Mouse (Mus musculus) activated CD4-positive, CD25-positive, alpha-beta regulatory T cell, adult 4 months (primary cell): ENCODE measurements at regions not wholly inside any gene's neighbourhood (a gene's known extent, or its start where the extent isn't known, plus 50 kb on each side); places are given as distances from the start of the nearest gene placed in this dataset.

ENCODE experiments used
- ATAC-seq: one replicate; pipeline ENCODE4 v1.8.0; 2017

GRCm38 (mm10) chr2:17844662-17845446 lies 113.6 kb upstream of the Nebl start:
- ATAC-seq = no peak

GRCm38 (mm10) chr2:17841963-17842362 lies 110.7 kb upstream of the Nebl start:
- no peak for ATAC-seq

- ATAC-seq = no peak
These were observed 110.3 kb upstream of the Nebl start for GRCm38 (mm10) chr2:17841546-17841945.

- no peak for ATAC-seq
These were observed 109.8 kb upstream of the Nebl start for GRCm38 (mm10) chr2:17840941-17841498.

GRCm38 (mm10) chr2:17839649-17840048 lies 108.4 kb upstream of the Nebl start:
- ATAC-seq = no peak

GRCm38 (mm10) chr2:17838859-17839581 lies 107.8 kb upstream of the Nebl start:
- no peak for ATAC-seq

- no peak for ATAC-seq
These were observed 107.1 kb upstream of the Nebl start for GRCm38 (mm10) chr2:17838381-17838680.

GRCm38 (mm10) chr2:17837541-17838380 lies 106.5 kb upstream of the Nebl start:
- ATAC-seq = no peak

GRCm38 (mm10) chr2:17832726-17833125 lies 101.5 kb upstream of the Nebl start:
- no peak for ATAC-seq

- no peak for ATAC-seq
These were observed 99.0 kb upstream of the Nebl start for GRCm38 (mm10) chr2:17830216-17830615.

- ATAC-seq = no peak
These were observed 94.0 kb upstream of the Nebl start for GRCm38 (mm10) chr2:17825271-17825670.

GRCm38 (mm10) chr2:17824176-17824575 lies 92.9 kb upstream of the Nebl start:
- ATAC-seq = no peak

GRCm38 (mm10) chr2:17822621-17823006 lies 91.3 kb upstream of the Nebl start:
- no peak for ATAC-seq

- ATAC-seq = no peak
These were observed 90.8 kb upstream of the Nebl start for GRCm38 (mm10) chr2:17821878-17822620.

GRCm38 (mm10) chr2:17811943-17812670 lies 80.8 kb upstream of the Nebl start:
- no peak for ATAC-seq
